Mouse (Mus musculus): ENCODE measurements around the gene Capn1. TPM values are rescaled to one million over a fixed set of nuclear protein-coding genes. Genes with fewer than 3 reads are reported as not detected.

Capn1 gene
- total RNA-seq, 2 experiments from 2014 or later, result 18.1 to 43.7 TPM

DNA sequence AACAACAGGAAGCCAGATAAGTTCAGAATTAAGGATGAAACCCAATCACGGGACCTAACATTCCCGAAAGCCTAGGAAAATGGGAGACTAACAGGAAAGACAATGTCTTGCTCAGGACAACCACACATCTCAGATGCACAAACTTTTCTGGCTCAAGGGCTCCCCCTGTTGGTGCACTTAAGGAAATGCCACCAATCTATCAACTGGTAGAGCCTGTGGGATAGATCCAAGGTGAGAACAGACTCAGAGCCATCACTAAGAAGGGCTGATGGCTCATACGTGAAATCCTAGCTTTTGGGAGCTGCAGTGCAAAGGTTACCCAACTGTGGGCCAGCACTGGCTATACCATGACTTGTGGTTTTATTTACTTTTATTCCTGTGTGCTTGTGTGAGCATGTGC lies 59.0 kb downstream of the Capn1 start:
- peak; percentile 85 for ATAC-seq (replicated peaks; ENCODE audit: low FRiP score, poor library complexity, severe bottlenecking)

DNA sequence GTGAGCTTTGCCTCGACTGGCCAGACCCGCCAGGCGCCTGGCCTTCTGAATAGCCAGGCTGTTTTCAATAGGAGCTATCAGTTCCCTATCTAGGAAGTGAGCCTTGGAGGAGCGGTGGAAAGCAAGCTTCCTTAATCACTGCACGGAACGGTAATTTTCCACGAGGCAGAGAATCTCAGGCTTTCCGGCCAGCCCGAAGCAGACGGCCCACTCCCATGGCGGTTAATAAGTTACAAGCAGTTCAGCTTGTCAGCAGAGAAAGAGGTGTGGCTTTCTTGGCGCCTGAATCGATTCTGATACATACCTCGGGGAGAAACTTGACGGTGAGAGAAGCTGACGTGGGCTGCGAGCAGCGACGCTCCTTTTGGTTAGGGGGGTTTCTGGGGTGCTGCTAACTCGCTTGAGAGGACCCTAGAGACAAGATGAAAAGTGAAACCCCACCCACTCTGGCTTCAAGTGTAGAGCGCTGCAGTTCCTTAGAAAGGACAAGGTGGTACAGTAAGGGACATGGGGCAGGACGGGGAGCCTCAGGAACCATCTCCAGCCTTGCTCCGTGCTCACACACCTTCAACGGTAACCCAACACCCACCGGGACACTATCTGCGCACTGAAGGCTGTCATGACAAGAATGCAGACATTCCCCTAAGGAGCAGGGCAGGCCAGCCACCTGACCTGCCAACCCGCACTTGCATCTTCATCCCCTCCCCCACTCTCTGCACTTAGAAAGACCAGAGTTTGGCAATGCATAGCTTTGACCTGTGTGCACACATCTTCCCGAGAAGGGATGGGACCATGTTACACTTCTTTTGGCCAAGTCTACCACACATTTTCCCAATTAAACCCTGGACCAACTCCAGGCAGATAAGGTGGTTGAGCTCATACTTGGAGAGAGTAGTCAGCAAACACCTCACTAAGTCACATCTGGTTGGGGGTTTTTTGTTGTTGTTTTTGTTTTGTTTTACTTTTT lies 59.7 kb downstream of the Capn1 start:
- ATAC-seq (replicated peaks; ENCODE audit: low FRiP score, poor library complexity, severe bottlenecking), result no peak

DNA sequence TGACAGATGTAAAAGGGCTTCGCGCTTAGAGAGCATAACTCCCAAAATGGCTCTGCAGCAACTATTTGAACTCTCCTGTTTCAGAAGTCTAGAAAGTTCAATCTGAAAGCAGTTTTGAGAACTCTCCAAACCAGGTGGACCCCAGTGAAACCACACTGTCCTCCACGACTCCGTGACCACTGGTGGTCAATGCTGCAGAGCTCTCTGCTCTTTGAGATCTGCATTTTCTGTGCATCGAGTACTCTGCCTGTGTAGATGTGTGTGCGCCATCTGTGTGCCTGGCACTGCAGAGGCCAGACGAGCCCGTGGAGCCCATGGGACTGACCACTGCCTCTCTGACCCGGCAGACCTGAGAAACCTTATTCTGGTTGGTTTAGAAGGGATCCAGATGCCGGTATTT lies 60.8 kb downstream of the Capn1 start:
- no peak for ATAC-seq (replicated peaks; ENCODE audit: low FRiP score, poor library complexity, severe bottlenecking)

DNA sequence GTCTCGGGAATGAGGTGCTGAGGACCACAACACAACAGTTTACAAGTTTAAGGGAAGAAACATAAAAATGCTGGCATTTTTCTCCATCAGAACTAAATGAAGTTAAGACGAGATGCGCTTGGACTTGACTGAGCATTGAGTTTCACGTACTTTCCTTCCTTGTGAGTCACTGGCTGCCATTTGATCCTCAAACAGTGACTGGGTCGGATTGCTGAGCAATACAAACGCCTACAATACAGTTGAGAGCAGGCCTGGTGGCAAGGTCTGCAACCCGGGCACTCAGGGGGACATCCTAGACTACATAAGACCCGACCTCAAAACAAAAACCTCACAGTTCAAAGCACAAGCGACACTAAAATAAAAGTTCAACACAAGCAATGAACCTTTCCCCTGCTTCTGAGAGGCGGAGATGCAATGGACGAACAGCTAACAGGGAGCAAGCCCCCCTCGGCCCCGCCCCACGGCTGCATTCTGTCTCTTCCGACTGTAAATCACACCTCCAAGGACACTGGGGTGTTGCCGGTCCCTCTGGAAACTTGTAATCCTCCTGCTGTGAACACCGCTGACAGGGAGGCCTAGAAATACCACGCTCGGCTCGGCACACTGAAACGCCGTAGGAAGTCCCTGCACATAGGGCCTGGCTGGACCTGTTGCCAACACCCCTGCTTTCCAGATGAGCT lies 61.5 kb downstream of the Capn1 start:
- no peak for ATAC-seq (replicated peaks; ENCODE audit: low FRiP score, poor library complexity, severe bottlenecking)

DNA sequence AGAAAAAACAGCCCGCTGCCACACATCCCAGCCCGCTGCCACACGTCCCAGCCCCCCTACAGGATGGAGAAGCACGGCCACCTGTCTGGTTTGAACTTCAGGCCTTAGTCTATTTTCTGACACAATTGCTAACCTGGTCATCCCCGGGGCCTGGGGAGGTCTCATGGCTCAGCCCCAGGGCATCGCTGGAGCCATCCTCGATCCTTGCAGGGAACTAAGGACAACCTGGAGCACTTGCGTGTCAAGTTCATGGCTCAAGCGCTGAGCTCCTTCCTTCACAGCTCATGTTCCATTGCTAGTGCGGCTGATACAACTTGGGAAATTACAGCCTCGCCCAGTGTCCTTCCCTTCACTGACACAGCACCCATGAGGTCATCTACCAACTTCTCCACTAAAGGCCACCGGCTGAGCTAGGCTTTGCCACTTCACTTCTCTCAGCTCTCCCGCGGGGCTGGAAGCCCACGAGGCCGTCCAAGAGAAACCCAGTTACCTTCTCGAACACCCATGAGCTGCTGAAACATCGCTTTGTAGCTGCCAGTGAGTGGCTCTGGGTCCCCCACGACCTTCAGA lies 62.4 kb downstream of the Capn1 start:
- no peak for ATAC-seq (replicated peaks; ENCODE audit: low FRiP score, poor library complexity, severe bottlenecking)

DNA sequence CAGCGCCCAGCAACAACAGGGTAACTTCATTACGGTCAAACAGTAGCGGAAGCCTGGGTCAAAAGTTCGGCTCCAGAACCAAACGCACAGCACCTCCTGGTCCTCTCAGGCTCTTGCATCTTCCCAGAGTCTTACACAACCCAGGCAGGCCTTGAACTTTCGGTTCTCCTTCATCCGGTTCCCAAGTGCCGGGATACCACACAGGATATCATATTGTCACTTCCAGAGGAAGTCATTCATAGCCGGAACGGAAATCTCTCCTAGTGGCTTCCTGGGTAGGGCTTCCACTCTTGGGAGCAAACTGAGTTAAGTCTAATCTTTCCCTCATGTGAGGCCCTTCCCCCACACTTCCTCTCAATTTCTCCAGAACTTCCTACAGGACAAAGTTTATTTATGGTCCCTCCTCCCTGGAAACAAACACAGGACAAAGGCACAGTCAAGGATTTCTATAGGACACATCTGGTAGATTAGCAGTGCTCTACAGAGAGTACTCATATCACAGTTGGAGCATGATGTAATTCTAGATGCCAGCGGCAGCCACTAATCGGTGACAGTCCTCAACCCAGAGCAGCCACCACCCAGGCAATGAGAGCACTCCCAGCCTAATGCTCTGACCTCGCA lies 63.5 kb downstream of the Capn1 start:
- no peak for ATAC-seq (replicated peaks; ENCODE audit: low FRiP score, poor library complexity, severe bottlenecking)

DNA sequence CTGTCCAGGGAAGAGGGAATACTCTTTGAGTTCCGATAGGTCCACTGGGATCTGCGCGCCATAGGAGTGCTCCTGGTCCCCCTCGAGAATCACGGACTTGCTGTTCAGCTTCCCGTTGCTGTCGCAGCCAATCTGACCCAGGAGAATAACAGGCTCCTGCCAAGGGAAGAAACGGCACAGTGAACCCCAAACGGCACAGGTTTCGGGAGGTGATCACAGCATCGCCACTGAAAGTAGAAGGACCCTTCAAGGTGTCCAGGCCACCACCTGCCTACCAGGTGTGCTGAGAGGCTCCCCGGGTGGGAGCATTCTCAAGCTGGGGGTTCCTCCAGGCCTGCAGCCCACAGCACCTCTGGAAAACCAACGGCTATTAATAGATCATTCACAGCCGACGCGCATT lies 64.1 kb downstream of the Capn1 start:
- ATAC-seq (replicated peaks; ENCODE audit: low FRiP score, poor library complexity, severe bottlenecking), result no peak

DNA sequence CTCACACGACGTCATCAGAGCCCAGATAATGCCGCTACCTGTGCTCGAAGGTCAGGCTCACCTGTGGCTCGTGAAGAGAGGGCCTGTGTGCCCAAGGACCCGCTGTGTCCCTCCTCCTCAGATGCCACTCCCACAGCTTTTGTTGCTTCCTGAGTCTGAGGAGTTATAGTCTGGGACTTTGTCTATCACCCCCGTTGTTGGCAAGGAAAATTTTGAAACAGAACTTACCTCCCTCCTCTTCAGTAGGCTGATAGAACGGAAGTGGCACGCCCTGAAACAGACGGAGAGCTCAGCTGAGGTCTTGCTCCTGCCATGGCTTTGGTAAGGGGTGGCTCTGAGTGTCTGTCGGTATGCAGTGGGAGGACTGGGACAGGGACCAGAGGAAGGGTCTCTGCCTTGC lies 65.5 kb downstream of the Capn1 start:
- no peak for ATAC-seq (replicated peaks; ENCODE audit: low FRiP score, poor library complexity, severe bottlenecking)

DNA sequence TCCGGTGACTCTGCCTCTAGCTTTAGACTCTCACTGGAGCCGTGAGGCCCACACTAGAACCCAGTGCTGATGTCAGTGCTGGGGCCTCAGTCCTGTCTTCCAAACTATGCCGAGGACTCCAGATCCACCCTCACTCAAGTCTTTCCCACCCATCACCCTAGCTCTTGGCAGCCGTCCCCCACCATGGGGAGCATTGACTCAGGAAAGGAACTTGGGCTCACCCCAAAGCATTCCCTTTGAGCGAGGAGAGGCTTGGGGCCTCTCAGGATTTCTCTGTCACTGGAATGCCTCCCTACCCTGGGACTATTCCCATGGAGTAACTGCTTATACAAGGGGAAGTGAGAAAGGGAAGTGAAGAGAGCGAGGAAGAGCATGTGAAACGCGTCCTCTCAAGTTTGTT lies 69.8 kb downstream of the Capn1 start:
- ATAC-seq (replicated peaks; ENCODE audit: low FRiP score, poor library complexity, severe bottlenecking), result no peak

DNA sequence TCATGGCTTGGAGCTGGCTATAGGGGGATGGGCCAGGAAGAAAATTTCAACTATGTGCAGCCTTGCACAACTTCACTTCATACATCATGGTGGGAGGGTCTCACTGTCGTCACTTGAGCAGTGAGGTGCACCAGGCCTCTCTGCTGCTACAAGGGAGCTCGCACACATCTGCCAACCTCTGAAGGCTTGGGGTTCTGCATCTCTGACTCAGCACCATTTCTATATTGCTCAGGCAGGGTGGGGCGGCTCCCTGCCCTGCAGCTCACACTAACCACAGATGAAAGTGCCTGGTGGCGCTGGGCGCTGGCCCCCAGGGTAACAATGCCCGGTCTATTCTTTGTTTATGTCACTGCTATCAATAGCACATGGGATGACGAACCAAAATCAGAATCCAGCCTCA lies 70.7 kb downstream of the Capn1 start:
- no peak for ATAC-seq (replicated peaks; ENCODE audit: low FRiP score, poor library complexity, severe bottlenecking)

DNA sequence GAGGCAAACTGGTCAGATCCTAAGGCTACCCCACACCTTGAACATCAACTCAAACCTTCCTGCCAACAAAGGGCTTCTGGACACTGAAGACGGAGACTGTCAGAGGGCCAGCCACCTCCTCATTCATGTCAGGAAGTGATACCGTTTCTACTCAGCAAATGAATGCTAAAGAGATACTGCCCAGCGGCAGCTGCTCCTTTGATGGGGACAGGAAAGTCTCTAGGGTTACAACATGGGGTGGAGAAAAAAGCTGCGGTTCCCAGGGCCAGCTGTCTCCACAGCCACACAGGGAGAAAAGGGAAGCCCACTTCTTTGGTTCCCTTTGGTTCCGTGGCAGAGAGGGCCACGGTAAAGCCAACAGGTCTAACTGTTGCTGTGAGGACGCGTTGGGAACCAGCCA lies 71.6 kb downstream of the Capn1 start:
- ATAC-seq (replicated peaks; ENCODE audit: low FRiP score, poor library complexity, severe bottlenecking), result no peak

DNA sequence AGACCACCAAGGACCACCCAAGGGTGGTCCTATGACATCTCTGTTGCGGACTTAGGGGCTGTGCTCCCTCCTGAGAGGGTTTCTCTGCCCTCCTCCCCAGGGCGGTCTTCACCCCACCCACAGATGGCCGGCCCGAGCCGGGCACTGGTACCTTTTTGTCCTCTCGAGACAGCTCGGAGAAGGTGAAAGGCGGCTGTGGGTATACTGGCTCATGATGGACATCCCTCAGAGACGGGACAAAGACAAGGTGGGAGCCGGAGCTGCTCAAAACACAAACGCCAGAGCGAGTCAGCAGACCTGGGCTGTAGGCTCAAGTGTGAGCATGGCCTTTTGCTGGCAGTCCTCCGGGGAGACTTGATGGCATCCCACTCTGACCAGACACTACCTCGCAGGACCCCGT lies 72.3 kb downstream of the Capn1 start:
- no peak for ATAC-seq (replicated peaks; ENCODE audit: low FRiP score, poor library complexity, severe bottlenecking)

DNA sequence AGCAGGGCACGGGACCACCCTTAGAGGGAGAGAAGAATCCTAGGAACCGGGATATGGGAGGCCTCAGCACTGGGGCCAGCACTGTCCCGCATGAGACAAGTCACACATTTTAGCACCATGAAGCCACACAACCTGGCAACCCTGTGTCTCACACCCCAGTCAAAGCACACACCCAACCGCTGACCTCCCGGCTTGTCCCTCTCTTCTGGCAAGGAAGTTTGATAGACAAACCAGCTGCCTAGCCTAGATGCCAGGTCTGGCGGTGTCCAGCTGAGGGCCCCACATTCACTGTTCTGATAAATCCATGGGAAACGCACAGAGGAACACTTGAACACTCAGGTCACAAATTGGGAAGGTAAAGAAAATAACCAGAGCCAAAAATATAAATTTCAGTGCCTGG lies 73.1 kb downstream of the Capn1 start:
- ATAC-seq (replicated peaks; ENCODE audit: low FRiP score, poor library complexity, severe bottlenecking), result no peak

DNA sequence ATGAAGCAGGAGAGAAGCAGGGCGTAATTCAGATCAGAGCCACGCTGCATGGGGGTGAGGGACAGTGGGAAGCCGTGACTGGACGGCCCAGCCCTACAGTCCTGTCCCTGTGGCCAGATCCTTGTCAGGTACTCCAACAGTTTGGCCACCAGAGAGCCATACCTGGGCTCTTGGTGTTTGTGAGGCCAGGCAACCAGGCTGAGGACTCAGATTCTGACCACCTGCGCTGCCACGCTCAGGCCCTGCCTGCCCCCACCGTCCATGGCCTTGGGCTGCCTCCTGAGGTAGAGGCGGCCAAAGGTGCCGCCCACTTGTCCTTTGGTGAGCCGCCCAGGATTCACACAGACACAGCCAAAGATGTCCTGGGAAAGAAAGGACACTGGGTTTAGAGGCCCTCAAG lies 75.0 kb downstream of the Capn1 start:
- no peak for ATAC-seq (replicated peaks; ENCODE audit: low FRiP score, poor library complexity, severe bottlenecking)

DNA sequence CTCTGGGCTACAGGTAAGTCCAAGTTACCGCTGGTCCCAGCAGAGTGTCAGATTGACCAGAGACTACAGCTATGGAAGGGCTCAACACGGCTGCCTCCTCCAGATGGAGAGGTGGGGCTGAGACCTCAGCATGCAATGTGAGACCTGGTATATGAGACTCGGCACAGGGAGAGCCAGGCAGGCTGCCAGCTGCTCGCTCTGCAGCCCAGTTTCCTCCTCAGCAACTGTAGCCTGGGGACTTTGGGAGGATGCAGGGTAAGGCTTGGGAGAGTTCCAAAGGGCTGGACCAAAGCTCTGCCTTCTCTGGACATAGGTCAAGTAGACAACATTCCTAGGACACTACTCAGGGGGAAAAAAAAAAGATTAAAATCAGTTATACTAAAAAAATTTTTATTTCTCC lies 75.5 kb downstream of the Capn1 start:
- no peak for ATAC-seq (replicated peaks; ENCODE audit: low FRiP score, poor library complexity, severe bottlenecking)

DNA sequence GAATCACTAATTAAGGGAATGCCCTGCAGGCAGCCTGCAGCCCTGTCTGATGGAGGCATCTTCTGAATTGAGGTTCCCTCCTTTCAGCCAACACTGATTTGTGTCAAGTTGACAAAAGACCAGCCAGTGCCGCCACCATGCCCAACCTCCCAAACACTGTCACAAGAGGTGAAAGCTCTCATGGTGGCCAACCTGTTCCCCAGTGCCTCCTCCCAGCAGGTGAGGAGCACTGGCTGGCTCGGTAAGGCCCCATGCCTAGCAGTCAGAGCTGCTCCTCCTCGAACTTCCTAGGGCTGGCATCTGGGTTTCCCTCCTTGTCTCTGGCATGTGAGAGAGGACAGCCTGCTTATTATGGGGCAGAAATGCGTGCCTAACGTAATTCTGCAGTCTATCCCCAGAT lies 76.0 kb downstream of the Capn1 start:
- no peak for ATAC-seq (replicated peaks; ENCODE audit: low FRiP score, poor library complexity, severe bottlenecking)

Other genes with a start within 250 kb of the Capn1 start
- 8.2 and 12.9 TPM in 2 replicates for gene Scyl1, start 244.5 kb downstream of the Capn1 start, total RNA-seq (2015; ENCODE audit: low replicate concordance)
- gene Scyl1, start 244.5 kb downstream of the Capn1 start, total RNA-seq (2017; ENCODE audit: low replicate concordance), result 9.1 and 11.9 TPM in 2 replicates
- 5.4 and 6.0 TPM in 2 replicates for gene Frmd8, start 140.6 kb downstream of the Capn1 start, total RNA-seq (2015; ENCODE audit: low replicate concordance)
- 4.2 and 6.8 TPM in 2 replicates for gene Frmd8, start 140.6 kb downstream of the Capn1 start, total RNA-seq (2017; ENCODE audit: low replicate concordance)
- 14.0 and 14.6 TPM in 2 replicates for gene Slc25a45, start 138.1 kb downstream of the Capn1 start, total RNA-seq (2015; ENCODE audit: low replicate concordance)
- gene Slc25a45, start 138.1 kb downstream of the Capn1 start, total RNA-seq (2017; ENCODE audit: low replicate concordance), result 10.0 and 11.3 TPM in 2 replicates
- gene Tigd3, start 121.7 kb downstream of the Capn1 start, total RNA-seq (2015; ENCODE audit: low replicate concordance), result 0.38 and 1.0 TPM in 2 replicates
- gene Tigd3, start 121.7 kb downstream of the Capn1 start, total RNA-seq (2017; ENCODE audit: low replicate concordance), result 3.1 and 6.1 TPM in 2 replicates
- 19.4 and 34.3 TPM in 2 replicates for gene Dpf2, start 102.9 kb downstream of the Capn1 start, total RNA-seq (2015; ENCODE audit: low replicate concordance)
- gene Dpf2, start 102.9 kb downstream of the Capn1 start, total RNA-seq (2017; ENCODE audit: low replicate concordance), result 58.8 and 71.4 TPM in 2 replicates
- gene Cdc42ep2, start 91.1 kb downstream of the Capn1 start, total RNA-seq (2015; ENCODE audit: low replicate concordance), result 0.38 and 0.42 TPM in 2 replicates
- 0.42 TPM in 1 of 2 replicates, not detected in the other for gene Cdc42ep2, start 91.1 kb downstream of the Capn1 start, total RNA-seq (2017; ENCODE audit: low replicate concordance)
- 24.5 and 44.0 TPM in 2 replicates for gene Pola2, start 51.7 kb downstream of the Capn1 start, total RNA-seq (2015; ENCODE audit: low replicate concordance)
- gene Pola2, start 51.7 kb downstream of the Capn1 start, total RNA-seq (2017; ENCODE audit: low replicate concordance), result 30.8 and 38.7 TPM in 2 replicates
- gene Slc22a20, start 29.8 kb downstream of the Capn1 start, total RNA-seq (2015; ENCODE audit: low replicate concordance), result not detected in 2 replicates
- not detected in 2 replicates for gene Slc22a20, start 29.8 kb downstream of the Capn1 start, total RNA-seq (2017; ENCODE audit: low replicate concordance)
- gene Syvn1, start 30.7 kb upstream of the Capn1 start, total RNA-seq (2015; ENCODE audit: low replicate concordance), result 35.5 and 43.0 TPM in 2 replicates
- 9.9 and 16.0 TPM in 2 replicates for gene Syvn1, start 30.7 kb upstream of the Capn1 start, total RNA-seq (2017; ENCODE audit: low replicate concordance)
- gene Mrpl49, start 41.9 kb upstream of the Capn1 start, total RNA-seq (2015; ENCODE audit: low replicate concordance), result 10.0 and 15.3 TPM in 2 replicates
- 8.1 and 10.2 TPM in 2 replicates for gene Mrpl49, start 41.9 kb upstream of the Capn1 start, total RNA-seq (2017; ENCODE audit: low replicate concordance)
- gene Fau, start 41.9 kb upstream of the Capn1 start, total RNA-seq (2015; ENCODE audit: low replicate concordance), result 503 and 517 TPM in 2 replicates
- gene Fau, start 41.9 kb upstream of the Capn1 start, total RNA-seq (2017; ENCODE audit: low replicate concordance), result 317 and 511 TPM in 2 replicates
- gene Znhit2, start 45.3 kb upstream of the Capn1 start, total RNA-seq (2015; ENCODE audit: low replicate concordance), result 1.3 and 2.7 TPM in 2 replicates
- 2.5 and 6.3 TPM in 2 replicates for gene Znhit2, start 45.3 kb upstream of the Capn1 start, total RNA-seq (2017; ENCODE audit: low replicate concordance)
- gene Tm7sf2, start 52.5 kb upstream of the Capn1 start, total RNA-seq (2015; ENCODE audit: low replicate concordance), result 1.2 and 2.3 TPM in 2 replicates
- 0.98 and 4.2 TPM in 2 replicates for gene Tm7sf2, start 52.5 kb upstream of the Capn1 start, total RNA-seq (2017; ENCODE audit: low replicate concordance)
- gene Vps51, start 61.3 kb upstream of the Capn1 start, total RNA-seq (2015; ENCODE audit: low replicate concordance), result 16.3 and 21.3 TPM in 2 replicates
- 12.3 and 13.4 TPM in 2 replicates for gene Vps51, start 61.3 kb upstream of the Capn1 start, total RNA-seq (2017; ENCODE audit: low replicate concordance)
- gene Tmem262, start 64.1 kb upstream of the Capn1 start, total RNA-seq (2015; ENCODE audit: low replicate concordance), result not detected in 2 replicates
- not detected in 2 replicates for gene Tmem262, start 64.1 kb upstream of the Capn1 start, total RNA-seq (2017; ENCODE audit: low replicate concordance)
- not detected in 2 replicates for gene Gm28374, start 66.4 kb upstream of the Capn1 start, total RNA-seq (2015; ENCODE audit: low replicate concordance)
- not detected in 2 replicates for gene Gm28374, start 66.4 kb upstream of the Capn1 start, total RNA-seq (2017; ENCODE audit: low replicate concordance)
- 0.77 and 3.8 TPM in 2 replicates for gene Zfpl1, start 69.1 kb upstream of the Capn1 start, total RNA-seq (2015; ENCODE audit: low replicate concordance)
- 5.0 and 7.8 TPM in 2 replicates for gene Zfpl1, start 69.1 kb upstream of the Capn1 start, total RNA-seq (2017; ENCODE audit: low replicate concordance)
- gene Cdca5, start 69.1 kb upstream of the Capn1 start, total RNA-seq (2015; ENCODE audit: low replicate concordance), result 10.2 and 21.3 TPM in 2 replicates
- gene Cdca5, start 69.1 kb upstream of the Capn1 start, total RNA-seq (2017; ENCODE audit: low replicate concordance), result 8.1 and 11.6 TPM in 2 replicates
- not detected in 2 replicates for gene AC131692.1, start 78.5 kb upstream of the Capn1 start, total RNA-seq (2015; ENCODE audit: low replicate concordance)
- 2.6 and 3.2 TPM in 2 replicates for gene AC131692.1, start 78.5 kb upstream of the Capn1 start, total RNA-seq (2017; ENCODE audit: low replicate concordance)
- gene Naaladl1, start 89.9 kb upstream of the Capn1 start, total RNA-seq (2015; ENCODE audit: low replicate concordance), result 0.58 and 1.0 TPM in 2 replicates
- gene Naaladl1, start 89.9 kb upstream of the Capn1 start, total RNA-seq (2017; ENCODE audit: low replicate concordance), result 0.26 TPM in 1 of 2 replicates, not detected in the other
- gene Sac3d1, start 102.8 kb upstream of the Capn1 start, total RNA-seq (2015; ENCODE audit: low replicate concordance), result 6.3 and 10.2 TPM in 2 replicates
- gene Sac3d1, start 102.8 kb upstream of the Capn1 start, total RNA-seq (2017; ENCODE audit: low replicate concordance), result 3.7 and 6.1 TPM in 2 replicates
- gene Snx15, start 112.4 kb upstream of the Capn1 start, total RNA-seq (2015; ENCODE audit: low replicate concordance), result 115 and 175 TPM in 2 replicates
- 111 and 128 TPM in 2 replicates for gene Snx15, start 112.4 kb upstream of the Capn1 start, total RNA-seq (2017; ENCODE audit: low replicate concordance)
- not detected in 2 replicates for gene Batf2, start 125.1 kb upstream of the Capn1 start, total RNA-seq (2015; ENCODE audit: low replicate concordance)
- gene Batf2, start 125.1 kb upstream of the Capn1 start, total RNA-seq (2017; ENCODE audit: low replicate concordance), result 2.4 TPM in 1 of 2 replicates, not detected in the other
- gene Arl2, start 125.7 kb upstream of the Capn1 start, total RNA-seq (2015; ENCODE audit: low replicate concordance), result 3.7 and 11.9 TPM in 2 replicates
- 3.7 and 5.3 TPM in 2 replicates for gene Arl2, start 125.7 kb upstream of the Capn1 start, total RNA-seq (2017; ENCODE audit: low replicate concordance)
- not detected in 2 replicates for gene Majin, start 168.5 kb upstream of the Capn1 start, total RNA-seq (2015; ENCODE audit: low replicate concordance)
- not detected in 2 replicates for gene Majin, start 168.5 kb upstream of the Capn1 start, total RNA-seq (2017; ENCODE audit: low replicate concordance)
- not detected in 2 replicates for gene Gpha2, start 210.5 kb upstream of the Capn1 start, total RNA-seq (2015; ENCODE audit: low replicate concordance)
- gene Gpha2, start 210.5 kb upstream of the Capn1 start, total RNA-seq (2017; ENCODE audit: low replicate concordance), result not detected in 2 replicates
- gene Ppp2r5b, start 220.0 kb upstream of the Capn1 start, total RNA-seq (2015; ENCODE audit: low replicate concordance), result 45.5 and 51.0 TPM in 2 replicates
- gene Ppp2r5b, start 220.0 kb upstream of the Capn1 start, total RNA-seq (2017; ENCODE audit: low replicate concordance), result 117 and 295 TPM in 2 replicates
- gene Atg2a, start 225.8 kb upstream of the Capn1 start, total RNA-seq (2015; ENCODE audit: low replicate concordance), result 32.4 and 33.4 TPM in 2 replicates
- 32.2 and 39.0 TPM in 2 replicates for gene Atg2a, start 225.8 kb upstream of the Capn1 start, total RNA-seq (2017; ENCODE audit: low replicate concordance)

Measured in erythroblast, adult 5-6 weeks (primary cell).